14 mouse cellular contexts compared by ENCODE assay signal in genomic region chr8:46414874-46415273, GRCm38 (mm10). TPM values are rescaled to one million over a fixed set of nuclear protein-coding genes. Genes with fewer than 3 reads are reported as not detected.
DNase-seq lines count a peak whose midpoint lies in the region; ATAC-seq and TF ChIP-seq lines count a peak whose summit lies in the region.
"Had no signal": no experiment of that assay in that cellular context is flagged by ENCODE, and none has a peak within 500 bp of the region (broad histone marks: within the 10 kb centered on the region; RNA-seq: fewer than 3 reads in every experiment).

No protein-coding gene starts in this region.

- H3K4me3 ChIP-seq in heart, embryonic 11.5 days (ENCODE audit: low read depth, low read length) = no peak overlapping the region
- no peak overlapping the region for H3K4me3 ChIP-seq in hindbrain, postnatal 0 days (ENCODE audit: low read length)
- H3K4me3 ChIP-seq: embryonic facial prominence, embryonic 12.5 days; limb, embryonic 10.5 days; liver, embryonic 15.5 days; neural tube, embryonic 13.5 days had no signal

- H3K27me3 ChIP-seq in heart, embryonic 11.5 days (ENCODE audit: control insufficient read depth, insufficient read depth, low read length) = no peaks in the 10 kb centered on the region
- H3K27me3 ChIP-seq in hindbrain, postnatal 0 days (ENCODE audit: insufficient read depth, low read length) = no peaks in the 10 kb centered on the region
- H3K27me3 ChIP-seq: embryonic facial prominence, embryonic 12.5 days; liver, embryonic 15.5 days; neural tube, embryonic 13.5 days had no signal

- DNase-seq in cerebellum, postnatal 10 days = peak; percentile 15 to 19
- DNase-seq in cerebellum, adult 8-10 months = no peak
- peak; percentile 8 for DNase-seq in lung, postnatal 36 days
- no peak for DNase-seq in lung, postnatal 4 days
- DNase-seq in skeletal muscle tissue, adult 2 months (ENCODE audit: low read depth, low spot score) = peak; percentile 59
- DNase-seq in hindbrain, postnatal 0 days (ENCODE audit: low spot score) = no peak
- no peak for DNase-seq in testis, postnatal 14 days (ENCODE audit: low spot score)
- DNase-seq: cerebellum, adult 9-10 months had no signal

- no peak for TF ChIP-seq CTCF in hindbrain, postnatal 0 days (IDR thresholded peaks at IDR 0.05; ENCODE audit: low read depth)

- H3K9ac ChIP-seq in heart, embryonic 11.5 days (ENCODE audit: low read depth, low read length) = no peak overlapping the region
- no peak overlapping the region for H3K9ac ChIP-seq in hindbrain, postnatal 0 days (replicated peaks; ENCODE audit: low read length)
- H3K9ac ChIP-seq: embryonic facial prominence, embryonic 12.5 days; liver, embryonic 15.5 days; neural tube, embryonic 13.5 days had no signal

- H3K4me1 ChIP-seq in heart, embryonic 11.5 days (ENCODE audit: control insufficient read depth, insufficient read depth, low read length) = no peaks in the 10 kb centered on the region
- no peaks in the 10 kb centered on the region for H3K4me1 ChIP-seq in hindbrain, postnatal 0 days (ENCODE audit: insufficient read depth, low read length)
- H3K4me1 ChIP-seq: embryonic facial prominence, embryonic 12.5 days; limb, embryonic 10.5 days; liver, embryonic 15.5 days; neural tube, embryonic 13.5 days had no signal

- H3K4me2 ChIP-seq in heart, embryonic 11.5 days = no peak overlapping the region
- no peak overlapping the region for H3K4me2 ChIP-seq in hindbrain, postnatal 0 days (ENCODE audit: low read depth, low read length)
- H3K4me2 ChIP-seq: embryonic facial prominence, embryonic 12.5 days; liver, embryonic 15.5 days; neural tube, embryonic 13.5 days had no signal

- ATAC-seq in heart, embryonic 11.5 days (replicated peaks; ENCODE audit: insufficient number of reproducible peaks, low FRiP score, low TSS enrichment) = 0 out of 2 replicates have a peak, but pooled peaks have one; percentile 22
- ATAC-seq in hindbrain, postnatal 0 days = no peak

- peak overlapping the region; percentile 71 for H3K27ac ChIP-seq in heart, embryonic 11.5 days (ENCODE audit: low read depth, low read length)
- H3K27ac ChIP-seq in hindbrain, postnatal 0 days = no peak overlapping the region
- H3K27ac ChIP-seq: embryonic facial prominence, embryonic 12.5 days; limb, embryonic 10.5 days; liver, embryonic 15.5 days; macrophage; neural tube, embryonic 13.5 days had no signal

- H3K9me3 ChIP-seq in heart, embryonic 11.5 days (replicated peaks; ENCODE audit: control insufficient read depth, low read length) = 0 out of 2 replicates have a peak, but pooled peaks cover 3% of the 10 kb centered on the region
- no peaks in the 10 kb centered on the region for H3K9me3 ChIP-seq in hindbrain, postnatal 0 days (ENCODE audit: low read length)
- H3K9me3 ChIP-seq: embryonic facial prominence, embryonic 12.5 days; limb, embryonic 10.5 days; liver, embryonic 15.5 days; neural tube, embryonic 13.5 days had no signal

- no peaks in the 10 kb centered on the region for H3K36me3 ChIP-seq in heart, embryonic 11.5 days (ENCODE audit: control insufficient read depth, insufficient read depth, low read length)
- no peaks in the 10 kb centered on the region for H3K36me3 ChIP-seq in hindbrain, postnatal 0 days (ENCODE audit: insufficient read depth, low read length)
- H3K36me3 ChIP-seq: embryonic facial prominence, embryonic 12.5 days; limb, embryonic 10.5 days; liver, embryonic 15.5 days; neural tube, embryonic 13.5 days had no signal

- 44% methylated on average over 6 of the region's 6 CpGs for WGBS in heart, embryonic 11.5 days (ENCODE audit: insufficient replicate concordance)
- WGBS in hindbrain, postnatal 0 days = 78% methylated on average over 6 of the region's 6 CpGs

RNA-seq across cellular contexts. Expression of gene Acsl1, which starts 56.0 kb away (rescaled TPM):
- 16.4 and 20.3 TPM in 2 replicates for polyA plus RNA-seq in heart, embryonic 11.5 days (2014; fragmentation: Nextera tagmentation; extraction: Ambion mirVana)
- total RNA-seq in hindbrain, postnatal 0 days (2014; rRNA removed) = 29.0 and 40.3 TPM in 2 replicates
- 25.6 and 26.7 TPM in 2 replicates for polyA plus RNA-seq in hindbrain, postnatal 0 days (2015; fragmentation: Nextera tagmentation; extraction: Ambion mirVana)

Comparison
In these comparisons a context has a peak if more than half of its experiments do, and no peak if none do; other contexts are left out.
1. DNase-seq: peak in cerebellum, postnatal 10 days (2 of 2), lung, postnatal 36 days (single experiment) and skeletal muscle tissue, adult 2 months (single experiment); none in cerebellum, adult 8-10 months (single experiment), lung, postnatal 4 days (0 of 2), hindbrain, postnatal 0 days (single experiment) and testis, postnatal 14 days (single experiment).